Mouse (Mus musculus) brain, embryonic 18.5 days (tissue): ENCODE data around the gene Alyref.
"Not testable (repeated sequence)": the region's sequence is repeated elsewhere in the genome, so short reads cannot be mapped to it uniquely, and the experiment has no call there.

Source experiments
- DNase-seq: peaks from one replicate; pipeline ENCODE4 v3.0.0-alpha.2; 2012; ENCODE audit warnings: low read depth, low spot score

Gene Alyref

GRCm38 (mm10) chr11:120603545-120603944 is 5.4 kb upstream of the Alyref start:
- no peak for DNase-seq

- no peak for DNase-seq
These were observed 2.6 kb upstream of the Alyref start for GRCm38 (mm10) chr11:120600716-120601115.

GRCm38 (mm10) chr11:120598990-120599549 is 905 bp upstream of the Alyref start:
- no peak for DNase-seq

- DNase-seq, result no peak
These were observed 627 bp downstream of the Alyref start for GRCm38 (mm10) chr11:120597240-120598235.

- no peak for DNase-seq
These were observed 9.6 kb downstream of the Alyref start for GRCm38 (mm10) chr11:120588531-120588930.

- no peak for DNase-seq
These were observed 14.2 kb downstream of the Alyref start for GRCm38 (mm10) chr11:120583937-120584336.

GRCm38 (mm10) chr11:120582982-120583293 is 15.2 kb downstream of the Alyref start:
- DNase-seq, result not testable (repeated sequence)

GRCm38 (mm10) chr11:120582268-120582981 is 15.7 kb downstream of the Alyref start:
- no peak for DNase-seq

GRCm38 (mm10) chr11:120581490-120582267 is 16.5 kb downstream of the Alyref start, which contains the start of gene Arhgdia:
TSS of gene Arhgdia (minus strand) at chr11:120581624.
- DNase-seq, result no peak

- no peak for DNase-seq
These were observed 17.3 kb downstream of the Alyref start for GRCm38 (mm10) chr11:120580871-120581331.

GRCm38 (mm10) chr11:120580190-120580589 is 18.0 kb downstream of the Alyref start:
- no peak for DNase-seq

GRCm38 (mm10) chr11:120579316-120580107 is 18.7 kb downstream of the Alyref start:
- no peak for DNase-seq

GRCm38 (mm10) chr11:120578694-120579243 is 19.4 kb downstream of the Alyref start:
- DNase-seq, result no peak

- DNase-seq, result no peak
These were observed 20.0 kb downstream of the Alyref start for GRCm38 (mm10) chr11:120578024-120578693.

- no peak for DNase-seq
These were observed 20.7 kb downstream of the Alyref start for GRCm38 (mm10) chr11:120577211-120578023.

GRCm38 (mm10) chr11:120576365-120576981 is 21.7 kb downstream of the Alyref start:
- no peak for DNase-seq

- no peak for DNase-seq
These were observed 22.2 kb downstream of the Alyref start for GRCm38 (mm10) chr11:120575940-120576339.

- DNase-seq, result no peak
These were observed 23.1 kb downstream of the Alyref start for GRCm38 (mm10) chr11:120575046-120575445.
